Mouse (Mus musculus) kidney, embryonic 15.5 days (tissue): ENCODE data around the gene Zfp64. TPM values are rescaled to one million over a fixed set of nuclear protein-coding genes. Genes with fewer than 3 reads are reported as not detected.

Experiments
- ATAC-seq: fragments of 200-750 bp; cut with Nextera tagmentation; replicated peaks from 2 replicates; pipeline ENCODE4 v1.8.0; 2017; ENCODE audit warnings: moderate TSS enrichment; ENCODE audit not compliant: low FRiP score
- H3K27ac ChIP-seq: fragments of 300-500 bp; sonication (generic); 2 replicates; pipeline ENCODE4 v1.5.1; 2015; ENCODE audit warnings: mild to moderate bottlenecking, inconsistent platforms
- H3K27me3 ChIP-seq: fragments of 300-500 bp; sonication (generic); 2 replicates; pipeline ENCODE4 v1.6.1; 2015; ENCODE audit warnings: inconsistent platforms
- H3K36me3 ChIP-seq: fragments of 300-500 bp; sonication (generic); 2 replicates; pipeline ENCODE4 v1.6.1; 2015; ENCODE audit warnings: inconsistent platforms
- H3K4me1 ChIP-seq: fragments of 300-500 bp; sonication (generic); 2 replicates; pipeline ENCODE4 v1.6.1; 2015; ENCODE audit warnings: inconsistent platforms
- H3K4me2 ChIP-seq: fragments of 300-500 bp; sonication (generic); 2 replicates; pipeline ENCODE4 v1.6.1; 2015; ENCODE audit warnings: moderate library complexity, mild to moderate bottlenecking, inconsistent platforms
- H3K4me3 ChIP-seq: fragments of 300-500 bp; sonication (generic); replicated peaks from 2 replicates; pipeline ENCODE4 v1.5.1; 2015; ENCODE audit warnings: mild to moderate bottlenecking, inconsistent platforms
- H3K9ac ChIP-seq: fragments of 300-500 bp; sonication (generic); 2 replicates; pipeline ENCODE4 v1.6.1; 2015; ENCODE audit warnings: mild to moderate bottlenecking, inconsistent platforms
- H3K9me3 ChIP-seq: fragments of 300-500 bp; sonication (generic); replicated peaks from 2 replicates; pipeline ENCODE4 v1.6.1; 2016; ENCODE audit warnings: inconsistent platforms
- WGBS: fragments of 180-500 bp; shearing (Covaris S2); methylation state at CpG from one replicate; pipeline ENCODE4 v1.1.7; 2015; ENCODE audit warnings: mixed read lengths; 5-methylcytosine and 5-hydroxymethylcytosine counted together
- polyA plus RNA-seq: library from polyadenylated mRNA; unstranded; fragments of >200 nt; fragmentation: Nextera tagmentation; extraction: Ambion mirVana; gene quantifications from 2 replicates; pipeline ENCODE4 v1.2.1, GENCODE M21; 2015

Zfp64 gene
- polyA plus RNA-seq, 1 experiment from 2014 or later, result 27.8 TPM

DNA sequence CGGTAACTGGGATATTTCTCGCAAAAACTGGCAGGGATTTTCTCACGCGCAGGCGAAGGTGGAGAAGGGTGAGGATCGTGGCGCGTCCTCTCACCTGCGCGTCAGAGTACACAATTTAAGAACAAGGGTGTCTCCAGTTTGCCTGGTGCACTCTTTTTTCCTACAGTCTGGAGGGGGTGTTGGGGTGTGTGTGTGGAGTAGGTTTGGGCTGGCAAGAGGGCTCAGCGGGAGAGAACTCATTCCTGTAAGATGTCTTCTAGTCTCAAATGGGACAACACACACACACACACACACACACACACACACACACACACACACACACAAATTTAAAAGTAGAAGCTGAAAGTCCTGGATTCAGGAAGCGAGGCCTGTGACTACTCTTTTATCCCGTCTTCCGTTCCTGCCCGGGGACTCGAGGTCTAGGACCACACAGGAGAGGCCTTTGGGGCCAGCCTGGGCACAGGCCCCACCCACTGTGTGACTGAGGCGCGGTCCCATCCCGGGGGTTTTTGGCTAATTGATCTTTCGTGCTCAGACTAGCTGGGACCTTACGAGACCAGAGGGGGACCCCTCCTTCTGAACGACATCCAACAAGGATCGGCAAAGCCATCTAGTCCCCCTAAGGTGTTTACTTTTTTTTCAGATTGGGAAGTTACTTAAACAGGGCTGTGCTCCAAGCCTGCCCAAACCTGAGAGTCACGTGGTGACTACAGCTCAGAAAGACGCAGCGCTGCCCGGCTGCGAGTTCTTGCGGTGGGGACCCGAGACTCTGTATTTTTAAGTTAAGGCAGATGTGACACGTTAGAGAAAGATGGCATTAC is 42.3 kb downstream of the Zfp64 start:
- peaks cover 35% of the 10 kb centered on the region for H3K4me1 ChIP-seq

DNA sequence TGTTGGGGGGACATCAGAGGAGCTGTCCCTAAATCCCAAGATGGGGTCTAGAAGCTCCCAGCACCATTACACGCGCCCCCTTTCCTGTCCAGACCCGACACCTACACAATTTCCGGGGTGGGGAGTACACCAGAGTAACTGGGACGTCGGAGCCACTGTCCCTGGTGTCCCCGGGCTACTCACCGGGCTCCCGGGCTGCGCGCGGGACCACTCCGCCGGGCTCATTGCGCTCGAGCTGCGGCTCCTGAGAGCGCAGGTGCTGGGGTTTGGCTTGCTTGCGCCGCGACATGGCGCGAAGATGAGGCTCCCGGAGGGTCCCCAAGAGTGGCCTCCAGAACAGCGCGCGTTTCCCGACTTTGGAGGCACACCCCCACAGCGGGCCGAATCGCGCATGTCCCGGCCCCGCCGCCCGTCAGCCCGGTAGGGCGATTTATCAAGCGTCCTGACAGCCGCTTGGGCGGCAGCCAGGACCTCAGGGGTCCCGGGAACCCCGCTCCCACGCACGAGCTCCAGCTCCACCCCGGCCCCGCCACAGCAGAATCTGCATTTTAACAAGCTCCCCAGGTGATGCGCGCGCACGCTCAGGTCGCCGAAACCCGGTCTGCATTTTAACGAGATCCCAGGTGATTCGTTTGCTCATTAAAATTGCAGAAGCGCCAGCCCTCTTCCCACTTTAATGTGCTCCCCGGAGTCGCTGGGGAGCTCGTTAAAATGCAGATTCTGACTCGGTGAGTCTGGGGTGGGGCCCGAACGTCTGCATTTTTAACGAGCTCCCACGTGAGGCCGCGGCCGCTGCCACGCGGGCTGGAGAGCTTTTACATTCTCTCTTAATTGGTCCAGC is 43.1 kb downstream of the Zfp64 start:
- Histone ChIP-seq H3K27ac (no peak overlapping the region), H3K9me3 (no peaks in the 10 kb centered on the region), H3K4me3 (peak overlapping the region; percentile 48), H3K27me3 (peaks cover 45% of the 10 kb centered on the region), H3K4me1 (peaks cover 35% of the 10 kb centered on the region), H3K4me2 (peak overlapping the region; percentile 81), H3K9ac (peak overlapping the region; percentile 22; the same call in 1 of the 2 replicates), H3K36me3 (no peaks in the 10 kb centered on the region)
- under 1% methylated on average over 70 of the region's 70 CpGs for WGBS
- ATAC-seq, result peak; percentile 66

More for the DNA sequence above, 42.3 kb downstream of the Zfp64 start:
- Histone ChIP-seq H3K27me3 (peaks cover 45% of the 10 kb centered on the region), H3K9ac (no peak overlapping the region), H3K4me3 (peak overlapping the region; percentile 48), H3K4me2 (peak overlapping the region; percentile 81), H3K27ac (no peak overlapping the region), H3K36me3 (no peaks in the 10 kb centered on the region), H3K9me3 (no peaks in the 10 kb centered on the region)
- no peak for ATAC-seq
- WGBS, result 2% methylated on average over 31 of the region's 31 CpGs

- H3K9ac ChIP-seq, result peak overlapping the region; percentile 22; the same call in 1 of the 2 replicates
- no peak overlapping the region for H3K27ac ChIP-seq
- H3K9me3 ChIP-seq, result no peaks in the 10 kb centered on the region
- peak overlapping the region; percentile 48 for H3K4me3 ChIP-seq
- no peaks in the 10 kb centered on the region for H3K36me3 ChIP-seq
- H3K4me1 ChIP-seq, result peaks cover 35% of the 10 kb centered on the region
- under 1% methylated on average over 19 of the region's 19 CpGs for WGBS
- ATAC-seq, result no peak
- H3K4me2 ChIP-seq, result peak overlapping the region; percentile 81
- H3K27me3 ChIP-seq, result peaks cover 48% of the 10 kb centered on the region
Measured at GRCm38 (mm10) chr2:168911527-168911926, 43.9 kb downstream of the Zfp64 start.

DNA sequence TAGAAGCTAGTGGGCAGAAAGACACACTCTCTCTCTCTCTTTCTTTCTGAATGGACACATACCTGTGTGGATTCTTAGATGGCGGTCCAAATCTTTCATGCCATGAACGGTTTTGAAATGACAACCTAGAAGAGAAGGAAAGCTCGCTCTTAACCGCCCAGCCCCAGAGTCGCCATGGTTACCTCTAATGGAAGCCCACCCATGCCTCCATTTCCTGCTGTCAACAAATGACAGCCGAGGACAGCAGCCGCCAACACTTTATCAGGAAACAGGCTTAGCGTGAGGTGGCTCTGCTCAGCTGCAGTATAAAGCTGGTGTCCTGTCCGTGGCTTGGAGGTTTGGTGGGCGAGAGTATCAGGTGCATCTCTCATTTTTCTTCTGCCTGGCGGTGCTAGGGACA is 49.4 kb downstream of the Zfp64 start:
- Histone ChIP-seq H3K4me2 (no peak overlapping the region), H3K4me1 (peaks cover 18% of the 10 kb centered on the region), H3K36me3 (no peaks in the 10 kb centered on the region), H3K9me3 (no peaks in the 10 kb centered on the region), H3K4me3 (no peak overlapping the region), H3K27me3 (peaks cover 25% of the 10 kb centered on the region), H3K27ac (no peak overlapping the region), H3K9ac (no peak overlapping the region)
- no peak for ATAC-seq
- WGBS, result 48% methylated on average over 11 of the region's 11 CpGs

- no peak overlapping the region for H3K27ac ChIP-seq
- H3K36me3 ChIP-seq, result no peaks in the 10 kb centered on the region
- no peaks in the 10 kb centered on the region for H3K9me3 ChIP-seq
- no peak overlapping the region for H3K4me3 ChIP-seq
- peaks cover 10% of the 10 kb centered on the region for H3K4me1 ChIP-seq
- H3K4me2 ChIP-seq, result no peak overlapping the region
- ATAC-seq, result no peak
- peaks cover 14% of the 10 kb centered on the region for H3K27me3 ChIP-seq
- no peak overlapping the region for H3K9ac ChIP-seq
- 75% methylated on average over 3 of the region's 3 CpGs for WGBS
Measured at GRCm38 (mm10) chr2:168904846-168905245, 50.5 kb downstream of the Zfp64 start.

DNA sequence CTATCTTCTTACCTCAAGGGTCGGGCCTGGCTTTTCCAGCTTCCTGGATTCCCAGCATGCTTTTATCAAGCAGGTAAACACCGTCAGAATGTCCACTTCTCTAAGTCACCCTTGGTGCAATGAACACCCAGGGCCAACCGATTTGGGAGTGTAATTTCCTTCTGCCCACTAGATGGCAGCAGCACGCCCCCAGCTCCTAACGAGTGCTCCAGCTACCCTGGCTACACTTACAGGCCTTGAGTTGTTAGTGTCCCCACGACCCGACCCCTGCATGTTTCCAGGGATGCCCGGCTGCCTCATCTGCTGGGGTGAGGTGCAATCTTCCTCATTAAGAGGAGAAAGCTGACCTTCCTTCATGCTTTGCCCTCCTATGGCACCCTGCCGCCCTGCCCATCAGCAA is 51.2 kb downstream of the Zfp64 start:
- WGBS, result 13% methylated on average over 9 of the region's 9 CpGs

GRCm38 (mm10) chr2:168902634-168903033 is 52.8 kb downstream of the Zfp64 start:
- H3K4me3 ChIP-seq, result no peak overlapping the region
- H3K36me3 ChIP-seq, result no peaks in the 10 kb centered on the region
- H3K27me3 ChIP-seq, result peaks cover 8% of the 10 kb centered on the region; the same call in 1 of the 2 replicates
- 26% methylated on average over 8 of the region's 8 CpGs for WGBS
- H3K4me2 ChIP-seq, result no peak overlapping the region
- H3K9me3 ChIP-seq, result no peaks in the 10 kb centered on the region
- ATAC-seq, result no peak
- no peak overlapping the region for H3K27ac ChIP-seq
- H3K4me1 ChIP-seq, result peaks cover 10% of the 10 kb centered on the region
- H3K9ac ChIP-seq, result no peak overlapping the region

More for the DNA sequence above, 51.2 kb downstream of the Zfp64 start:
- ATAC-seq, result peak; percentile 43; the same call in 1 of the 2 replicates
- H3K27ac ChIP-seq, result no peak overlapping the region
- peaks cover 10% of the 10 kb centered on the region for H3K4me1 ChIP-seq
- H3K9me3 ChIP-seq, result no peaks in the 10 kb centered on the region
- H3K9ac ChIP-seq, result no peak overlapping the region
- no peak overlapping the region for H3K4me2 ChIP-seq
- H3K36me3 ChIP-seq, result no peaks in the 10 kb centered on the region
- H3K27me3 ChIP-seq, result peaks cover 8% of the 10 kb centered on the region; the same call in 1 of the 2 replicates
- H3K4me3 ChIP-seq, result no peak overlapping the region

- no peak overlapping the region for H3K4me2 ChIP-seq
- no peak for ATAC-seq
Measured at GRCm38 (mm10) chr2:168897906-168898305, 57.5 kb downstream of the Zfp64 start.

GRCm38 (mm10) chr2:168895531-168895930 is 59.9 kb downstream of the Zfp64 start:
- H3K9ac ChIP-seq, result no peak overlapping the region
- no peak overlapping the region for H3K27ac ChIP-seq
- H3K4me1 ChIP-seq, result no peaks in the 10 kb centered on the region
- no peak overlapping the region for H3K4me3 ChIP-seq
- no peaks in the 10 kb centered on the region for H3K36me3 ChIP-seq
- H3K9me3 ChIP-seq, result no peaks in the 10 kb centered on the region
- no peak for ATAC-seq
- no peak overlapping the region for H3K4me2 ChIP-seq
- 90% methylated on average over 8 of the region's 8 CpGs for WGBS
- H3K27me3 ChIP-seq, result no peaks in the 10 kb centered on the region

More at GRCm38 (mm10) chr2:168897906-168898305, 57.5 kb downstream of the Zfp64 start:
- no peaks in the 10 kb centered on the region for H3K36me3 ChIP-seq
- no peak overlapping the region for H3K4me3 ChIP-seq
- H3K9ac ChIP-seq, result no peak overlapping the region
- H3K4me1 ChIP-seq, result no peaks in the 10 kb centered on the region
- H3K27ac ChIP-seq, result no peak overlapping the region
- WGBS, result 83% methylated on average over 7 of the region's 7 CpGs
- H3K27me3 ChIP-seq, result no peaks in the 10 kb centered on the region
- no peaks in the 10 kb centered on the region for H3K9me3 ChIP-seq

DNA sequence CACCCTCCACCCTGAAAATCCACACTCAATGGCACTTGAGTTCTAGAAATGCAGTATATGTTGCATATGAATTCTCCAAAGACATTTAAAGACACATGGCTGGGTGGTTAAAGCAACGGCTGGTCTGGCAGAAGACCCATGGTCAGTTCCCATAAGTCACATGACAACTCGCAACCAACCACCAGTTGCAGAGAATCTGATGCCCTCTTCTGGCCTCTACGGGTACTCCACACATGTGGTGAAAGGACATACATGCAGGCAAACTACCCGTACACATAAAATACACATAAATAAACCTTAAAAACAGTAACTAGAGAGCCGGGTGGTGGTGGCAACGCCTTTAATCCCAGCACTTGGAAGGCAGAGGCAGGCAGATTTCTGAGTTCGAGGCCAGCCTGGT is 60.6 kb downstream of the Zfp64 start:
- Histone ChIP-seq H3K27ac (no peak overlapping the region), H3K9ac (no peak overlapping the region), H3K4me3 (no peak overlapping the region), H3K36me3 (no peaks in the 10 kb centered on the region), H3K9me3 (no peaks in the 10 kb centered on the region), H3K27me3 (no peaks in the 10 kb centered on the region), H3K4me1 (no peaks in the 10 kb centered on the region), H3K4me2 (no peak overlapping the region)
- WGBS, result 88% methylated on average over 7 of the region's 7 CpGs
- no peak for ATAC-seq

DNA sequence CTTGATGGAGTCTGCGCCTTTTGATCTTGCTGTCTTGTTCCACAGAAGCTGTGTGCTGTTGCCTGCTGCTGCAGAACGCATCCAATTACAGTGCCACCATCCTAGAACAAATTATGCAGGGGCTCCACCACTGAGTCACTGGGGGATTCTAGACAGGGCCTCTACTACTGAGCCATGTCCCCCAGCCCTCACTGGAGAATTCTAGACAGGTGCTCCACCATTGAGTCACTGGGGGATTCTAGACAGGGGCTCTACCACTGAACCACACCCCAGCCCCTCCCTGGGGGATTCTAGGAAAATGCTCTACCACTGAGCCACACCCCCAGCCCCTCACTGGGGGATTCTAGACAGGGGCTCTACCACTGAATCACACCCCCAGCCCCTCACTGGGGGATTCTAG is 63.3 kb downstream of the Zfp64 start:
- Histone ChIP-seq H3K4me3 (no peak overlapping the region), H3K27ac (no peak overlapping the region), H3K9me3 (no peaks in the 10 kb centered on the region), H3K4me2 (no peak overlapping the region), H3K4me1 (no peaks in the 10 kb centered on the region), H3K9ac (no peak overlapping the region), H3K27me3 (no peaks in the 10 kb centered on the region), H3K36me3 (no peaks in the 10 kb centered on the region)
- 76% methylated on average over 2 of the region's 2 CpGs for WGBS
- no peak for ATAC-seq

DNA sequence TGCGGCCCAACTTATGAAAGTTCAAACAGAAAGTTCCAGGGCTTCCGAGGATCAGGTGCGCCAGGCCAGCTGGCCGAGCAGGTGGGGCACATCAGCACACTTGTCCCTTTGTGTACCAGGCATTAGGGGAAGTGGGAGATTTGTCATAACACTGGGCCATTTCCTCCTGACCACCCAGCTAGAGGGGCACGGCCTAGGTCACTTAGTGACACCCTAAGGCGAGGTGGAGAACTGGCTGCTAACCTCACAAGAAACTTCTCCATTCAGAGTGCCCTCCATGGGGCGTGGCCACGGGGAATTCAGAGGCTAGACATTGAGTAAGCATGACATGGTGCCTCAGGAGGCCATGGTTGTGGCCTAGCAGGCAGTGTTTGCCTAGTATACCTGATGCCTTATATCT is 70.7 kb downstream of the Zfp64 start:
- ATAC-seq, result no peak
- WGBS, result 63% methylated on average over 8 of the region's 8 CpGs

More for the DNA sequence above, 70.7 kb downstream of the Zfp64 start:
- no peaks in the 10 kb centered on the region for H3K9me3 ChIP-seq
- H3K36me3 ChIP-seq, result no peaks in the 10 kb centered on the region
- H3K4me2 ChIP-seq, result no peak overlapping the region
- no peaks in the 10 kb centered on the region for H3K4me1 ChIP-seq
- no peaks in the 10 kb centered on the region for H3K27me3 ChIP-seq
- no peak overlapping the region for H3K9ac ChIP-seq
- no peak overlapping the region for H3K4me3 ChIP-seq
- no peak overlapping the region for H3K27ac ChIP-seq
